Mouse (Mus musculus) thymus, postnatal 10 days (tissue): ENCODE data around the gene Med12.

ENCODE experiments used
- DNase-seq, 2 experiments: peaks; one replicate each; pipeline ENCODE4 v3.0.0; 2021; ENCODE audit warnings: low spot score in 2 of 2

Med12 gene

GRCm38 (mm10) chrX:101273875-101274738 is at the start of gene Med12:
Gene Med12 (plus strand): TSS chrX:101274030.
- DNase-seq: peak; percentile 78 to 80

GRCm38 (mm10) chrX:101245011-101245410 is 28.8 kb upstream of the Med12 start:
- no peak for DNase-seq

DNA sequence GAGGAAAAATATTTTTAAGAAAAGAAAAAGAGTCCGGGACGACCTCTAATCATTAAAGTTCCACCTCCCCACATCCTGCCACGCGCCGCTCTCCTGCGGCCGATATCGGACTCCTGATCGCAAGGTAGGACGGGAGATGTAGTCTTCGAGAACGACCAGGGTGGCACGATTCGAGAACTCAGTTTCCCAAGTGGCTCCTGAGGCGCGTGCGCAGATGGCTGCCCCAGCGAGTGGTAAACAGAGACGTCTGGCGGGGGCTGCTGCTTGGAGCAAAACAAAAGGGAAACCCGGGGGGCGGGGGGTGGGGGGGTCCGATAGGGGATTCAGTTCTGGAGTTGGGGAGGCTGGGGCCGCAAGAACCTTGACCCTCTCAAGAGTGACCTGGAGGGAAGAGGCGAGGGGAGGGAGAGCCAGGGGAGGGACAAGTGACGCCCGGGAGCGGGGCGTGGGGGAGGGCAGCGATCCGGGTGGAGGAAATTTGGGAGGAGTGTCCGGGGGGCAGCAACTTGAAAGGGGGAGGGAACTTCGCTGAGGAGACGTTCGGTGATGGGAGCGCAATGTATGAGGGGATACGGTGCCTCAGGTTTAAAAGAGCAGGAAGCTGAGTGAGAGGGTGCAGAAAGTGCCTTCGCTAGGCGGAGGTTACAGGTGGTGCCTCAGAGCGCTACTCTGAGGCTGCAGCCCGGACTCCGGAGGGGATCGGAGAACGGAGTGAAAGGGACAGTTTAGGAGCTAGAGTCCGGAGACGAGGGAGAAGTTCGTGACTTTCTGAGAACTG is 19.7 kb upstream of the Med12 start, which contains the start of gene Foxo4:
TSS of gene Foxo4 (plus strand) at position 577 of the 778 bp plus-strand sequence.
- DNase-seq: peak; percentile 83 to 87

GRCm38 (mm10) chrX:101254740-101255139 is 19.1 kb upstream of the Med12 start:
- DNase-seq: no peak

DNA sequence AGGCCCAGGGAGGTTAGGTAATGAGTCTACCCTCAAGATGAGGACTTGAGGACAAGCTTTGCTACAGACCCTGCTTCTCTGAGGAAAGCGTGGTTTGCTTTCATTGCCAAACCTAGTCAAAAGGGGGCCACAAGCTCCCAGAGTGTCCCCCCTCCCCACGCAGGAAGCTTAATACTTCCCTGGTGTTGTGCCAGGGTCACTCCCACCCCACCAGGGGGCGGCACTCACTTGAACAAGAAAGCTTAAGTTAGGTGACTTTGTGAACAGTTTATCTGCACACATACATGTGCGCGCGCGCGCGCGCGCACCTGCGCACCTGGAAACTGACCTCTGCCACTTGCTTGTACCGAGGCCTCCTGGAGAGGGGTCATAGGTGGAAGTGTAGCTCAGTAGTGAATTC is 17.2 kb upstream of the Med12 start:
- DNase-seq: peak; percentile 56 to 66

DNA sequence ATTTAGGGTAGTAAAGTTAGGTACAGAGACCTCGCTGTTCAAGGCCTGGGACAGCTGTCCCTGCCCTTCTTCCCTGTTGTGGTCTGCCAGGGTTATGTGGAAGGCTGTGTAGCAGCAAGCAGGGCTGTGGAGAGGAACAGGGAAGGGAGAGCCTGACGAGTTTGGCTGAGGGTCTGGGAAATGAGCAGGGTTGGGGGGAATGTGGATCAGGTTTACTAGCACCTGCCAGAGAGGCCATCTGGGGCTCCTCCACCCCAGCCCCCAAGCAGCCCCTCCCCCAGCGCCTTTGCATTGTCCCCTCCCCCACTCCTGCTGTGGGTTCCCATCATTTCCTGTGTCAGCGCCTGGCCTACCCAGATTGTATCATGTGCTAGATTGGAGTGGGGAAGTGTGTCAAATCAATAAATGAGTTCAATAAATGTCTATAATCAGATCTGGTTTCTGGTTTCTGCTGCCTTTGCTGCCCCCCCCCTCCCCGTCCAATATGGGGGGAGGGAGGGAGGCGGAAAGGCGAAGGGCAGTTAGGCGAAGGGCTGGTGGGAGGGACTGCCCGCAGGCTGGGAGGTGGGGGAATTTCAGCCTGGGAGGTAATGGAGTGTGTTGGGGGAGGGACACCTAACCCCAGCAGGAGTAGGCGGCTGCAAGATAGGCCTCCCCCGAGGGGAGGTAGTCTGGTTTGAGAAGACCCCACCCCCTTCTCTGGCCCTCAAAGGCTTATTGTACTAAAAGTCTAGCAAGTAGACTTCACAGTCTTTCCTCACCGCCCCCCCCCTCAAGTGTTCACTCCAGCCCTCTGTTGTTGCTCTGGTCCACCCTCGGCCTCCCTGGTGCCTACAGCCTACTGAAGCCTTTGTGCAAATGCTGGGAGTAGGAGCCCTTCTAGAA is 13.1 kb upstream of the Med12 start:
- DNase-seq: peak; percentile 42 to 68

DNA sequence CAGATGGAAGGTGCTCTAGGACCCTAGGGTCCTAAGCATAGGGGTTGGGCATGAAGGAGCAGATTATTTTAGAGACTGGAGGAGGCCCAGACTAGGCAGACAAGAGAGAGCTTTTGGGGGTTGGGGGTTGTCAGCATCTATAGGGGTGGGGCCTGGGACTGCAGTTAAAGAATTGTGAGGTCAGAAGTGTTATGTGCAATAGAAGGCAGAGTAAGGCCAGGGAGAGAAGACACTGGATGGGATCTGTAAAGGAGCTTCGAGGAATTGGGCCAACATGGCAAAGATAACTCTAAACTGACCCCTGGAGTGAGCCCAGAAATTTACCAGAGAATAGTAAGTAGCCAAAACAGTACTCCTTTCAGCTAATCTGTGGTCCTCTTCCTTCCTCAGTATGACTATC is 9.9 kb upstream of the Med12 start, which contains the start of gene Gm614:
TSS of gene Gm614 (minus strand) at position 101 of the 400 bp plus-strand sequence.
- no peak for DNase-seq

- no peak for DNase-seq
Measured at GRCm38 (mm10) chrX:101266631-101267030, 7.2 kb upstream of the Med12 start.

DNA sequence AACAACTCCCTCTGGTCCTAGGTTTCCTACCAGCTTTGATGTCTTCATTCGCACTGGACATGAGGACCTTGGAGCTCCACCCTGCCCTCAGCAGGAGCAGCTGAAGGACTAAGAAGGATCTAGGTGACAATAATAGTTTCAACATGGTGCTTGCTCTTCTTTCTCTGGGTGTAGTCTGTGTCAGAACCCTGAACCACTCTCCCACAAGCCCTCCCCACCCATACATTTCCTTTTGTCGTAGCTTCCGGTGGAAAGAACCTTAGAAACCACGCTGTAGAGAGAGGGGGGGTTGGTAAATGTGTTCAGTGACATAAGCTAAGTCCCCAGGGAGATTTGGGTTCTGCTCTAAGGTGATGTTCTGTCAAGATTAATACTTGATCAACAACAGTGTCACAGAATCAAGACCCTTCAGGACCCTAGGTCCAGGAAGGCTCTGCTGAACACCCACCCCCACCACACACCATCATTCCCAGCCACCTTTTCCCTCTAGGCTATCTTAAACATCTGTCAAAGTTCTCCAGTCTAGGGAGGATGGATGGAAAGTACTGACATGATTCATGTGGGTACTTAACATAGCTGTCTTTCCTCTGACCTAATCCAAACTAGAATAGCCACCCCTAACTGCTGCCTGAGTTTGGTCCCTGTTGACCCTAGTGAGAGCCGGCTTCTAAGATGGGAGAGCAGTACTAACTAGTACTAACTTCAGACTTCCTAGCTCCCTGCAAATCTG is 5.6 kb upstream of the Med12 start, which contains the start of gene Il2rg:
TSS of gene Il2rg (minus strand) at position 231 of the 730 bp plus-strand sequence.
- DNase-seq: peak; percentile 55 to 56

DNA sequence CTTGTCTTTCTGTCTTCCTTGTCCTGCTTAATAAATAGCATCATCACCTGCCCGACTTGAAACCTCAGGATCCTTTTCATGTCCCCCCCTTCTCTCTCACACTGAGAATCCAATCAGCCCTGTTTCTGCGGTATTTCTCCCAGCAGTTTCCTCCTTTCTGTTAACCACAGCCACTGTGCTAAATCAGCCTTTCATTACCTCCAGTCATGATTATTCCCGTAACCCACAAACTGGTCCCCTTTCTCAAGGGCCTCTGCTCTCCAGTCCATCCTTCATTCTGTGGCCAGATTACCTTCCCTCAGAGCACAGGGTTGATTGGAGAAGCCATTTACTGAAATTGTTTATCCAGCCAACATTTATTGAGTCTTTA is 5.1 kb upstream of the Med12 start, which contains the start of gene Gm20489:
TSS of gene Gm20489 (minus strand) at position 269 of the 370 bp plus-strand sequence.
- no peak for DNase-seq

DNA sequence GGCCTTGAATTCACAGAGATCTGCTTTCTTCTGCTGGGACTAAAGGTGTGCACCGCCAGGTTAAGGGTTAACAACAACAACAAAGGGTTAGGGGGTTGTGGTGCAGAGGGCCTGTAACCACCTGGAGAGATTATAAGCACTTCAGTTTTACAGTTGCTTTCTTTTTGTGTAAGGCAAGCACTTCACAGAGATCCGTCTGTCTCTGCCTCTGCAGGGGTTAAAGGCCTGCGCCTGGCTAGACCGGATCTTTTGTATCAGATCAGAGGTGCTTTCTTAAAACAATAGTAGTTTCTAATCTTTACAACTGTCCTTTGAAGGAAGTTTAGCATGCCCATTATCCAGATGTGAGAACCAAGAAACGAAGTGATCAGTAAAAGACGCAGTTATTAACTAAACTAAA is 420 bp upstream of the Med12 start:
- peak; percentile 18 to 36 for DNase-seq

DNA sequence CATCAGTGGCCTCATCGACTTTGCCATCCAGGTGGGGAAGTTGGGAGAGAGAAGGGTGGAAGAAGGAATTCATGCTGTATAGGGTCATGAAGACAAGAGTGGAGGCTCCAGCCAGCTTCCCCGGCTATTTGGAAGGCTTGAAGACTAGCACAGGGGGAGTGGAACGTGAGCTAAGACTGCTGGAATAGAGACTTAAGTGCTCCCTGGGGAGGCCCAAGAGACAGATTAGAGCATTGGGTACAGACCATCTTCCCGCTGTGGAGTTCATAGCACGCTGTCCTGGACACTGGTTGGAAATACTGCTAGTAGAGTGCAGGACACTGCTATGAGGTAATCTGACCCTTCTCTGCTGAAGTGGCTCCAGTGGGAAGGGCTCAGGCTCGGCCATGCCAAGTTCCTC is 9.0 kb downstream of the Med12 start:
- no peak for DNase-seq

- DNase-seq: peak; percentile 46 to 69
Measured at GRCm38 (mm10) chrX:101285534-101285933, 11.7 kb downstream of the Med12 start.

GRCm38 (mm10) chrX:101285953-101286670 is 12.3 kb downstream of the Med12 start:
- DNase-seq: no peak

DNA sequence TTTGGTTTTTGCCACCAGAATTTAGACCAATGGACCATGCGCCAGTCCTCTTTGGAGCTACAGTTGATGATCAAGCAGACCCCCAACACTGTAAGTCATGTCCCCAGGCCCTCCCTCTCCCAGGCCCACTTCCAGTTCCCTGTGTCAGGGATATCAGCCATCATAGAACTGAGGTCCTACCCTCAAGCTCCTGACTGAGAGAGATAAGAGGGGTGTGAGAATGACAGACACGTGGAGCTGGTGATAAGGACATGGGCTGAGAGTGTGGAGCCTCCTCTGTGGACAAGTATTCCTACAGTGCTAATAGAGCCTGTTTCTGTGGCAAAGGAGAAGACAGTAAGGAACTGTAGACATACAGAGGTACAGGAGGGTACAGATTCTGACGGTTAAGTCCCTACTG is 13.7 kb downstream of the Med12 start:
- DNase-seq: no peak

- no peak for DNase-seq
Measured at GRCm38 (mm10) chrX:101288432-101288831, 14.6 kb downstream of the Med12 start.

DNA sequence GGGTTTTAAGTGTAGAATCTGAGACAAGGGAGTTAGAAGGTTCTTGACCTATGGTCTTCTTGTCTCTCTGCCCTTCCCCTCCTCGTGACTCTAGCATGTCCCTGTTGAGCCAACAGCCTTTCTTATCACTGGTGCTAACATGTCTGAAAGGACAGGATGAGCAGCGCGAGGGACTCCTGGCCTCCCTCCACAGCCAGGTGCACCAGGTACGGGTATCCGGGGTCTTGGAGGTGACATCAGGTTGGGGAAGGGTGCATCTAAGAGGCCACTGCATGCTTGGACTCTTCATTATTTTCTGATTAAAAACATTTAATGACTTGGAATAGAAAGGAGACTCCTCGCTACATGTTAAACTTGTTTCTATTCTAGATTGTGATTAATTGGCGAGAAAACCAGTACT is 15.2 kb downstream of the Med12 start:
- no peak for DNase-seq

DNA sequence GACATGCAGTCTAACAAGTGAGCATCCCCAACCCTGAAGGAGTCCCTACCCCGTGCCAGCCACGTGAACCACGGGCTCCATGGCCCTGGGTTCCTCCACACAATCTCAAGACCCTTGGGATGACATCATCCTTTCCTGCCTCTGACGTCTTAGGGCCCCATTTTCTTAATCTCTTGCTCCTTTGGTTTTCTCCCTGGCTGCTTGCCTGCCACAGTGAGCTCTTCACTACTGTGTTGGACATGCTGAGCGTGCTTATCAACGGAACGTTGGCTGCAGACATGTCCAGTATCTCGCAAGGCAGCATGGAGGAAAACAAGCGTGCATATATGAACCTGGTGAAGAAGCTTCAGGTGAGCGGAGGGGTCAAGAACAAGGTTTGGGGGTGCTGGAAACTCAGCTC is 16.3 kb downstream of the Med12 start:
- DNase-seq: no peak

- DNase-seq: no peak
Measured at GRCm38 (mm10) chrX:101299055-101299454, 25.2 kb downstream of the Med12 start, which contains the start of gene Nlgn3. Gene Nlgn3 (plus strand): TSS chrX:101299168.
